ENCODE assay signal across 22 mouse cellular contexts in the genomic region with DNA sequence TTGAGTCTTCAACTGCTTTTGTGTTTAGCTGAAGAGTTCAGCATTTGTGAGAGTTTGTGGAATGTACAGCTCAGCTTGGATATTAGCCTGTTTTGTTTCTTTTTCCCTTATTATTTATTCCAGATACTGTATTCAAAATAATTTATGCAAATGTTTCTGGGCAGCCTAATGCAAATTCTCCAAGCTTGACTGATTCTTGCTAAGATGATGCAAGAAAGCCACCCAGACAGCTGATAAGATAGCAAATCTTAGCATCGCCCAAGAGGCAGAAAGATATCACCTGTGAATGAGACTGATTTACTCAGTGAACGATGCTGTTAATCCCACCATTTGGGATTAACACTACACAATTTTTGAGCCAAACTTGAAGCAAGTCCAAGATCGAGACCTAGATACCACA.
"Had no signal": no experiment of that assay in that cellular context is flagged by ENCODE, and none has a peak within 500 bp of the region (broad histone marks: within the 10 kb centered on the region; RNA-seq: fewer than 3 reads in every experiment).

No protein-coding gene starts in this region.

- H3K9ac ChIP-seq: embryonic facial prominence, embryonic 12.5 days; embryonic facial prominence, embryonic 13.5 days; embryonic facial prominence, embryonic 15.5 days; forebrain, embryonic 12.5 days; forebrain, embryonic 13.5 days; forebrain, embryonic 15.5 days; forebrain, postnatal 0 days had no signal

- DNase-seq: cerebellum, adult 9-10 months; cerebellum, adult 9-11 months; embryo, embryonic 11 days; forebrain, postnatal 0 days; gastrocnemius, adult 2 months; gastrocnemius, postnatal 10 days; gastrocnemius, postnatal 14 days; gastrocnemius, postnatal 25 days; gastrocnemius, postnatal 36 days; heart, adult 18-20 months; heart, adult 2 months had no signal

- H3K4me2 ChIP-seq: embryonic facial prominence, embryonic 12.5 days; embryonic facial prominence, embryonic 13.5 days; embryonic facial prominence, embryonic 15.5 days; forebrain, embryonic 12.5 days; forebrain, embryonic 13.5 days; forebrain, embryonic 15.5 days had no signal

- H3K4me1 ChIP-seq: embryonic facial prominence, embryonic 12.5 days; embryonic facial prominence, embryonic 13.5 days; embryonic facial prominence, embryonic 15.5 days; forebrain, embryonic 15.5 days had no signal

- H3K27me3 ChIP-seq: embryonic facial prominence, embryonic 12.5 days; embryonic facial prominence, embryonic 13.5 days; embryonic facial prominence, embryonic 15.5 days; forebrain, embryonic 12.5 days; forebrain, embryonic 13.5 days; forebrain, embryonic 15.5 days had no signal

- H3K9me3 ChIP-seq: embryonic facial prominence, embryonic 10.5 days; embryonic facial prominence, embryonic 12.5 days; embryonic facial prominence, embryonic 13.5 days; embryonic facial prominence, embryonic 15.5 days; forebrain, embryonic 10.5 days; forebrain, embryonic 12.5 days; forebrain, embryonic 13.5 days; forebrain, embryonic 15.5 days had no signal

- ATAC-seq: forebrain, embryonic 13.5 days; forebrain, embryonic 14.5 days; forebrain, embryonic 15.5 days; forebrain, embryonic 16.5 days; forebrain, postnatal 0 days had no signal

- H3K4me3 ChIP-seq: embryonic facial prominence, embryonic 10.5 days; embryonic facial prominence, embryonic 12.5 days; embryonic facial prominence, embryonic 13.5 days; embryonic facial prominence, embryonic 15.5 days; erythroblast, embryonic 14.5 days; forebrain, embryonic 10.5 days; forebrain, embryonic 12.5 days; forebrain, embryonic 13.5 days; forebrain, embryonic 15.5 days; gastrocnemius, adult 2 months; heart, adult 2 months had no signal

- H3K36me3 ChIP-seq: embryonic facial prominence, embryonic 10.5 days; embryonic facial prominence, embryonic 12.5 days; embryonic facial prominence, embryonic 13.5 days; embryonic facial prominence, embryonic 15.5 days; forebrain, embryonic 10.5 days; forebrain, embryonic 12.5 days; forebrain, embryonic 15.5 days had no signal

- H3K27ac ChIP-seq: embryonic facial prominence, embryonic 10.5 days; embryonic facial prominence, embryonic 12.5 days; embryonic facial prominence, embryonic 13.5 days; embryonic facial prominence, embryonic 15.5 days; forebrain, embryonic 10.5 days; forebrain, embryonic 12.5 days; forebrain, embryonic 13.5 days; forebrain, embryonic 15.5 days; gastrocnemius, adult 2 months; heart, adult 2 months had no signal
